Mouse (Mus musculus) ES-E14 (cell line): ENCODE data around the gene Rgs13.

Experiments used
- HCFC1 ChIP-seq: IDR thresholded peaks from 2 replicates; pipeline ENCODE4 v1.6.1; 2012; ENCODE audit warnings: low read length, inconsistent platforms, borderline replicate concordance; ENCODE audit not compliant: insufficient read depth
- MAFK ChIP-seq: IDR thresholded peaks from 2 replicates; pipeline ENCODE4 v1.6.1; 2014; ENCODE audit warnings: mild to moderate bottlenecking, low read depth, low read length, inconsistent platforms; ENCODE audit not compliant: insufficient read depth

DNA sequence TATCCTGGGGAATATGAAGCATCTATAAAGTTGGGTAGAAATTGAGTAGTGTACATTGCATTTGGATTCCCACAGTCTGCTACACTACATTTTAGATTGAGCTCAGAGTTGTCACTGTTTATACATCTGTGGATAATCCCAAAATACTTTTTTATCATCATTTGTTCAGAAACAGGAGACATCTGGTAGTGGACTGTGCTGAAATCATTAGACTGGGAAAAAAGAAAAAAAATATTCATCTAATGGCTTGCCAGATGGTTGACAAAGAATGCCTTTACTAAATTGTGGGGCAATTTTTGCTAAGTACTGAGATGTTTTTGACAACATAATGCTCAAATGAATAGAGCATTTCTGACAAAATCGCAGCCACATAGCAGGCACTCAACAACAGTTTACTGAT, 86.8 kb downstream of the Rgs13 start:
- no peak for TF ChIP-seq HCFC1
- TF ChIP-seq MAFK, result no peak
